Mouse (Mus musculus) embryonic facial prominence, embryonic 11.5 days (tissue): ENCODE data around the gene Phkg1. TPM values are rescaled to one million over a fixed set of nuclear protein-coding genes. Genes with fewer than 3 reads are reported as not detected.
"Not testable (repeated sequence)": the region's sequence is repeated elsewhere in the genome, so short reads cannot be mapped to it uniquely, and the experiment has no call there.

ENCODE experiments used
- ATAC-seq: fragments of 200-750 bp; cut with Nextera tagmentation; replicated peaks from 2 replicates; pipeline ENCODE4 v1.8.0; 2017; ENCODE audit warnings: low read depth; ENCODE audit not compliant: insufficient number of reproducible peaks, low FRiP score, low TSS enrichment
- DNase-seq: peaks from one replicate; pipeline ENCODE4 v3.0.0-alpha.2; 2015; ENCODE audit warnings: low spot score
- H3K27ac ChIP-seq: fragments of 300-500 bp; sonication (generic); replicated peaks from 2 replicates; pipeline ENCODE4 v1.5.1; 2014; ENCODE audit warnings: mild to moderate bottlenecking, low read depth, low read length, control low read depth
- H3K27me3 ChIP-seq: fragments of 300-500 bp; sonication (generic); 2 replicates; pipeline ENCODE4 v1.6.1; 2014; ENCODE audit warnings: mild to moderate bottlenecking, low read length, moderate library complexity, mixed read lengths; ENCODE audit not compliant: control insufficient read depth, insufficient read depth
- H3K36me3 ChIP-seq: fragments of 300-500 bp; sonication (generic); replicated peaks from 2 replicates; pipeline ENCODE4 v1.6.1; 2014; ENCODE audit warnings: low read depth, mild to moderate bottlenecking, low read length, moderate library complexity, mixed read lengths; ENCODE audit not compliant: control insufficient read depth, insufficient read depth
- H3K4me1 ChIP-seq: fragments of 300-500 bp; sonication (generic); 2 replicates; pipeline ENCODE4 v1.6.1; 2014; ENCODE audit warnings: low read length, mixed read lengths; ENCODE audit not compliant: control insufficient read depth, insufficient read depth
- H3K4me2 ChIP-seq: fragments of 300-500 bp; sonication (generic); 2 replicates; pipeline ENCODE4 v1.6.1; 2014; ENCODE audit warnings: low read depth, mild to moderate bottlenecking, control low read depth, low read length, moderate library complexity
- H3K4me3 ChIP-seq: fragments of 300-500 bp; sonication (generic); 2 replicates; pipeline ENCODE4 v1.5.1; 2014; ENCODE audit warnings: low read depth, low read length, control low read depth
- H3K9ac ChIP-seq: fragments of 300-500 bp; sonication (generic); replicated peaks from 2 replicates; pipeline ENCODE4 v1.6.1; 2014; ENCODE audit warnings: mild to moderate bottlenecking, control low read depth, low read length
- H3K9me3 ChIP-seq: fragments of 300-500 bp; sonication (generic); replicated peaks from 2 replicates; pipeline ENCODE4 v1.6.1; 2016; ENCODE audit warnings: mild to moderate bottlenecking, low read length, inconsistent platforms, mixed read lengths; ENCODE audit not compliant: control insufficient read depth
- WGBS: fragments of 180-500 bp; shearing (Covaris S2); extraction: QIAGEN DNeasy Blood & Tissue Kit; methylation state at CpG from one replicate; pipeline ENCODE4 v1.1.7; 2014; 5-methylcytosine and 5-hydroxymethylcytosine counted together
- polyA plus RNA-seq: library from polyadenylated mRNA; unstranded; fragments of >200 nt; fragmentation: Nextera tagmentation; extraction: Ambion mirVana; gene quantifications from 2 replicates; pipeline ENCODE4 v1.2.1, GENCODE M21; 2014

The Phkg1 gene
- polyA plus RNA-seq, 1 experiment from 2014 or later: 0.13 TPM

GRCm38 (mm10) chr5:129915491-129915890 is 17.1 kb upstream of the Phkg1 start:
- not testable (repeated sequence) for H3K9me3 ChIP-seq, H3K4me3 ChIP-seq, H3K4me2 ChIP-seq, H3K9ac ChIP-seq, H3K27me3 ChIP-seq, H3K4me1 ChIP-seq, H3K36me3 ChIP-seq, ATAC-seq, DNase-seq, H3K27ac ChIP-seq
- WGBS: 86% methylated on average over 11 of the region's 11 CpGs

- Histone ChIP-seq H3K4me3 (no peak overlapping the region), H3K36me3 (no peaks in the 10 kb centered on the region), H3K4me1 (no peaks in the 10 kb centered on the region), H3K4me2 (no peak overlapping the region), H3K9me3 (no peaks in the 10 kb centered on the region), H3K27ac (no peak overlapping the region), H3K9ac (no peak overlapping the region), H3K27me3 (no peaks in the 10 kb centered on the region)
- WGBS: 30% methylated on average over 2 of the region's 2 CpGs
- no peak for ATAC-seq
- peak; percentile 43 for DNase-seq
Observed at GRCm38 (mm10) chr5:129914024-129914423, 15.7 kb upstream of the Phkg1 start.

GRCm38 (mm10) chr5:129909591-129909990 is 11.2 kb upstream of the Phkg1 start:
- ATAC-seq (no peak), DNase-seq (no peak)
- Histone ChIP-seq H3K9me3 (no peaks in the 10 kb centered on the region), H3K9ac (no peak overlapping the region), H3K4me3 (no peak overlapping the region), H3K4me1 (no peaks in the 10 kb centered on the region), H3K4me2 (no peak overlapping the region), H3K27ac (no peak overlapping the region), H3K36me3 (no peaks in the 10 kb centered on the region), H3K27me3 (no peaks in the 10 kb centered on the region)
- 86% methylated on average over 7 of the region's 7 CpGs for WGBS

- H3K9ac ChIP-seq: peak overlapping the region; percentile 86
- H3K4me3 ChIP-seq: peak overlapping the region; percentile 65
- no peaks in the 10 kb centered on the region for H3K27me3 ChIP-seq
- no peak for ATAC-seq
- no peak overlapping the region for H3K27ac ChIP-seq
- H3K4me2 ChIP-seq: peak overlapping the region; percentile 64
- 74% methylated on average over 9 of the region's 9 CpGs for WGBS
- H3K4me1 ChIP-seq: no peaks in the 10 kb centered on the region
- H3K36me3 ChIP-seq: no peaks in the 10 kb centered on the region
- H3K9me3 ChIP-seq: no peaks in the 10 kb centered on the region
- no peak for DNase-seq
Observed at GRCm38 (mm10) chr5:129909147-129909546, 10.8 kb upstream of the Phkg1 start.

GRCm38 (mm10) chr5:129908242-129908965 is 10.1 kb upstream of the Phkg1 start, which contains the start of gene Nupr1l:
TSS of gene Nupr1l (plus strand) at chr5:129908540.
- peak; percentile 99 for DNase-seq
- WGBS: under 1% methylated on average over 63 of the region's 63 CpGs
- Histone ChIP-seq H3K27ac (peak within 1 kb of the TSS; percentile 78), H3K36me3 (no peaks in the 10 kb centered on the region), H3K27me3 (no peaks in the 10 kb centered on the region), H3K9ac (peak within 1 kb of the TSS; percentile 86), H3K9me3 (no peaks in the 10 kb centered on the region), H3K4me2 (peak within 1 kb of the TSS; percentile 64), H3K4me3 (peak within 1 kb of the TSS; percentile 65), H3K4me1 (no peaks in the 10 kb centered on the region)
- peak; percentile 96 for ATAC-seq

- 26% methylated on average over 4 of the region's 4 CpGs for WGBS
- peak; percentile 16 for DNase-seq
- no peak for ATAC-seq
Observed at GRCm38 (mm10) chr5:129907775-129908174, 9.4 kb upstream of the Phkg1 start.

GRCm38 (mm10) chr5:129895198-129896088 is 2.9 kb downstream of the Phkg1 start, which contains the start of gene Zbed5:
TSS of gene Zbed5 (plus strand) at chr5:129895723.
- DNase-seq: peak; percentile 95
- H3K4me2 ChIP-seq: peak within 1 kb of the TSS; percentile 71
- H3K36me3 ChIP-seq: no peaks in the 10 kb centered on the region
- no peaks in the 10 kb centered on the region for H3K9me3 ChIP-seq
- H3K4me3 ChIP-seq: peak within 1 kb of the TSS; percentile 66
- H3K4me1 ChIP-seq: no peaks in the 10 kb centered on the region
- H3K9ac ChIP-seq: peak within 1 kb of the TSS; percentile 69
- no peaks in the 10 kb centered on the region for H3K27me3 ChIP-seq
- peak; percentile 97 for ATAC-seq
- no peak within 1 kb of the TSS for H3K27ac ChIP-seq
- 3% methylated on average over 44 of the region's 44 CpGs for WGBS

More at GRCm38 (mm10) chr5:129907775-129908174, 9.4 kb upstream of the Phkg1 start:
- H3K27me3 ChIP-seq: no peaks in the 10 kb centered on the region
- peak overlapping the region; percentile 67 for H3K9ac ChIP-seq
- H3K4me3 ChIP-seq: peak overlapping the region; percentile 65
- peak overlapping the region; percentile 78; the same call in 1 of the 2 replicates for H3K27ac ChIP-seq
- H3K36me3 ChIP-seq: no peaks in the 10 kb centered on the region
- no peaks in the 10 kb centered on the region for H3K4me1 ChIP-seq
- no peaks in the 10 kb centered on the region for H3K9me3 ChIP-seq
- peak overlapping the region; percentile 64 for H3K4me2 ChIP-seq
